Mouse (Mus musculus): Measurements from ENCODE around the gene Zfp874a.

DNA sequence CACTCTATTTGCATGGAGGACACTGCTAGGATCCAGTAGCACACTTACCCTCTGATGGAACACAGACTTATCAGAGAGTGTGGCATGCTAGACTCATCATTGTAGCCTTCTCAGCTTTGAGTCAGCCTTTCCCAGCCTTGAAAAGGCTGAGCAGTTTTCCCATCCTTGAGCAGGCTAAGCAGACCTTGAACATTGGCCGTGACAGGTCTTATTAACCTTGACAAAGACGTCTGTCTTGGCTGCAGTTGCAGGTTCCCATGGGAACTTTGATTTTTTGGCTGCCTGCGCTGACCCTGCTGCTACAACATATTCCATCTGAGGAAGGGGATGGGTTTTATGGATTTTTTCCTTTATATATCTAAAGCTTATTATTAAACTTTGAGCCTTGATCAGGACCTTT lies 23.3 kb downstream of the Zfp874a start:
- TF ChIP-seq POLR2A (IDR thresholded peaks at IDR 0.05; ENCODE audit: control insufficient read depth, extremely low read depth, insufficient read depth, low read length, poor library complexity), result no peak
- no peak for TF ChIP-seq CTCF (IDR thresholded peaks at IDR 0.05; ENCODE audit: borderline replicate concordance, control insufficient read depth, extremely low read depth, insufficient read depth, low read length, poor library complexity)

Data from thymus, adult 2 months (tissue).